Mouse (Mus musculus) spleen, adult 2 months (tissue): ENCODE measurements around the gene Brat1.

Source experiments
- CTCF ChIP-seq: fragments of 200-500 bp; IDR thresholded peaks from 2 replicates; pipeline ENCODE4 v1.5.1; 2011; ENCODE audit warnings: mild to moderate bottlenecking, inconsistent platforms; ENCODE audit not compliant: insufficient read depth, insufficient read length, insufficient replicate concordance; ENCODE audit errors: extremely low read depth
- POLR2A ChIP-seq: fragments of 200-500 bp; IDR thresholded peaks from 2 replicates; pipeline ENCODE4 v1.6.1; 2011; ENCODE audit warnings: low read depth, low read length, inconsistent platforms

DNA sequence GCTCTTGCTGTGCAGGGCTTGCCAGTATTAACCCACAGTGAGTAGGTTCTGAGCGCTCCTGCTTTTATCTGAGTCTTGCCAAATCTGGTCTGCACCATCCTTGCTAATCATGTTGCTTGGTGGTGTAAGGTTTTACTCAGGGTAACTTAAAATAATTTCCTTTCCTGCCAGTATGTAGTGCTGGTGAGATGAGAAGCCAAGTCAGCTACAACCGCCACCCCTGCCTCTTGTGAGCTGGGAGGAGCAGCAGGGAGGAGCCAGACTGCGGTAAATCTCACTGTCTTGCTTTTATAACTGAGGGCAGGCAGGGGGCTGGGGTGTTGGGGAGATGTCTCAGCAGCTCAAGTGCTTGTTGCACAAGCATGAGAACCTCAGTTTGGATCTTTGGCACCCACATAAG is 16.4 kb upstream of the Brat1 start:
- TF ChIP-seq CTCF (no peak), POLR2A (no peak)
